Mouse (Mus musculus) spleen, postnatal 10 days (tissue): ENCODE results near the gene Bhlhe23.
A peak's percentile ranks its signal among the peaks of the same experiment; 100 is the strongest.

ENCODE experiments used
- DNase-seq, 2 experiments: peaks; one replicate each; pipeline ENCODE4 v3.0.0; 2021 to 2022; ENCODE audit warnings: low spot score in 2 of 2

Bhlhe23 gene

GRCm38 (mm10) chr2:180725856-180726629, 50.7 kb downstream of the Bhlhe23 start:
- DNase-seq, result no peak

GRCm38 (mm10) chr2:180725414-180725778, 51.3 kb downstream of the Bhlhe23 start:
- no peak for DNase-seq

- peak; percentile 47 to 60 for DNase-seq
Observed at GRCm38 (mm10) chr2:180724585-180725413, 51.9 kb downstream of the Bhlhe23 start, which contains the start of gene Slc17a9. Slc17a9 (plus strand) TSS chr2:180725263.
